Mouse (Mus musculus) cortical plate, adult 2 months (tissue): Measurements from ENCODE around the gene Smc6.

ENCODE experiments used
- CTCF ChIP-seq: fragments of 200-500 bp; IDR thresholded peaks from 2 replicates; pipeline ENCODE4 v1.5.1; 2011; ENCODE audit warnings: mild to moderate bottlenecking, control low read depth, low read length; ENCODE audit not compliant: insufficient read depth; ENCODE audit errors: extremely low read depth
- POLR2A ChIP-seq: fragments of 200-500 bp; IDR thresholded peaks from 2 replicates; pipeline ENCODE4 v1.6.1; 2011; ENCODE audit warnings: mild to moderate bottlenecking, low read length, control low read depth; ENCODE audit not compliant: insufficient read depth; ENCODE audit errors: extremely low read depth

- TF ChIP-seq CTCF, result no peak
- no peak for TF ChIP-seq POLR2A
Observed at GRCm38 (mm10) chr12:11348423-11348822, 82.7 kb downstream of the Smc6 start.
